Mouse (Mus musculus) hindbrain, postnatal 0 days (tissue): Measurements from ENCODE around the gene Gm16427. TPM values are rescaled to one million over a fixed set of nuclear protein-coding genes. Genes with fewer than 3 reads are reported as not detected.
"Not testable (repeated sequence)": the region's sequence is repeated elsewhere in the genome, so short reads cannot be mapped to it uniquely, and the experiment has no call there.

Experiments used
- ATAC-seq: fragments of 200-750 bp; cut with Nextera tagmentation; 2 replicates; pipeline ENCODE4 v1.8.0; 2017; ENCODE audit warnings: mild to moderate bottlenecking, moderate TSS enrichment, moderate library complexity
- DNase-seq: peaks from one replicate; pipeline ENCODE4 v3.0.0-alpha.2; 2015; ENCODE audit warnings: low spot score
- H3K27ac ChIP-seq: fragments of 300-500 bp; sonication (generic); 2 replicates; pipeline ENCODE4 v1.5.1; 2014; ENCODE audit warnings: mild to moderate bottlenecking
- H3K27me3 ChIP-seq: fragments of 300-500 bp; sonication (generic); 2 replicates; pipeline ENCODE4 v1.6.1; 2014; ENCODE audit warnings: low read length, mixed read lengths; ENCODE audit not compliant: insufficient read depth
- H3K36me3 ChIP-seq: fragments of 300-500 bp; sonication (generic); 2 replicates; pipeline ENCODE4 v1.6.1; 2014; ENCODE audit warnings: low read length, mixed read lengths; ENCODE audit not compliant: insufficient read depth
- H3K4me1 ChIP-seq: fragments of 300-500 bp; sonication (generic); 2 replicates; pipeline ENCODE4 v1.6.1; 2014; ENCODE audit warnings: antibody characterized with exemption, low read length, mixed read lengths; ENCODE audit not compliant: insufficient read depth
- H3K4me2 ChIP-seq: fragments of 300-500 bp; sonication (generic); 2 replicates; pipeline ENCODE4 v1.6.1; 2014; ENCODE audit warnings: low read depth, mild to moderate bottlenecking, low read length, moderate library complexity, mixed read lengths
- H3K4me3 ChIP-seq: fragments of 300-500 bp; sonication (generic); 2 replicates; pipeline ENCODE4 v1.5.1; 2014; ENCODE audit warnings: low read length
- H3K9ac ChIP-seq: fragments of 300-500 bp; sonication (generic); replicated peaks from 2 replicates; pipeline ENCODE4 v1.6.1; 2014; ENCODE audit warnings: mild to moderate bottlenecking, low read length, moderate library complexity, mixed read lengths
- H3K9me3 ChIP-seq: fragments of 300-500 bp; sonication (generic); 2 replicates; pipeline ENCODE4 v1.6.1; 2016; ENCODE audit warnings: low read length, mixed read lengths
- WGBS: fragments of 180-500 bp; shearing (Covaris S2); extraction: QIAGEN DNeasy Blood & Tissue Kit; methylation state at CpG from one replicate; pipeline ENCODE4 v1.1.7; 2014; 5-methylcytosine and 5-hydroxymethylcytosine counted together
- polyA plus RNA-seq: library from polyadenylated mRNA; unstranded; fragments of >200 nt; fragmentation: Nextera tagmentation; extraction: Ambion mirVana; gene quantifications from 2 replicates; pipeline ENCODE4 v1.2.1, GENCODE M21; 2015
- total RNA-seq: library from RNA; depleted of rRNA; stranded (reverse); fragments of >200 nt; gene quantifications from 2 replicates; pipeline ENCODE4 v1.2.3, GENCODE M21; 2014; rRNA removed

Gene Gm16427
- total RNA-seq (not detected in 2 replicates), polyA plus RNA-seq (not detected in 2 replicates)

GRCm38 (mm10) chr5:93540100-93540499 is at the start of gene Gm16427:
Gene Gm16427 (minus strand): TSS chr5:93540200.
- not testable (repeated sequence) for H3K36me3 ChIP-seq, H3K4me2 ChIP-seq, H3K9me3 ChIP-seq, H3K27ac ChIP-seq, H3K4me3 ChIP-seq, H3K27me3 ChIP-seq, ATAC-seq, DNase-seq, H3K9ac ChIP-seq, H3K4me1 ChIP-seq
- WGBS = 61% methylated on average over 2 of the region's 3 CpGs

Other genes with a start within 250 kb of the Gm16427 start
- gene C87414, start 131.4 kb upstream of the Gm16427 start, total RNA-seq = not detected in 2 replicates
- gene C87414, start 131.4 kb upstream of the Gm16427 start, polyA plus RNA-seq = not detected in 2 replicates